Mouse (Mus musculus) intestine, embryonic 14.5 days (tissue): ENCODE measurements around the gene Tyw1. TPM values are rescaled to one million over a fixed set of nuclear protein-coding genes. Genes with fewer than 3 reads are reported as not detected.

Experiments
- polyA plus RNA-seq: library from polyadenylated mRNA; unstranded; fragments of >200 nt; fragmentation: Nextera tagmentation; extraction: Ambion mirVana; gene quantifications from 2 replicates; pipeline ENCODE4 v1.2.1, GENCODE M21; 2014

Gene Tyw1
- polyA plus RNA-seq, 1 experiment from 2014 or later: 32.4 TPM

Other genes with a start within 250 kb of the Tyw1 start
- 44.6 and 55.7 TPM in 2 replicates for gene Asl, start 226.4 kb upstream of the Tyw1 start, polyA plus RNA-seq
- 19.7 and 23.4 TPM in 2 replicates for gene Crcp, start 226.3 kb upstream of the Tyw1 start, polyA plus RNA-seq
- gene Tpst1, start 182.3 kb upstream of the Tyw1 start, polyA plus RNA-seq: 68.4 and 70.0 TPM in 2 replicates
- 5.3 and 5.5 TPM in 2 replicates for gene Kctd7, start 110.8 kb upstream of the Tyw1 start, polyA plus RNA-seq
- gene Rabgef1, start 83.8 kb upstream of the Tyw1 start, polyA plus RNA-seq: 22.3 and 24.7 TPM in 2 replicates
- 40.6 and 45.5 TPM in 2 replicates for gene Tmem248, start 38.5 kb upstream of the Tyw1 start, polyA plus RNA-seq
- 60.3 and 60.5 TPM in 2 replicates for gene Sbds, start 89 bp upstream of the Tyw1 start, polyA plus RNA-seq
- gene Caln1, start 113.8 kb downstream of the Tyw1 start, polyA plus RNA-seq: not detected in 2 replicates
- not detected in 2 replicates for gene A330070K13Rik, start 129.0 kb downstream of the Tyw1 start, polyA plus RNA-seq